Mouse (Mus musculus): ENCODE data around the gene Vat1.

GRCm38 (mm10) chr11:101455627-101456026 is 10.4 kb downstream of the Vat1 start:
- TF ChIP-seq E2F4 (IDR thresholded peaks at IDR 0.05; ENCODE audit: insufficient read depth) (no peak), MAX (IDR thresholded peaks at IDR 0.05; ENCODE audit: low read depth) (no peak), POLR2A (IDR thresholded peaks at IDR 0.05; ENCODE audit: insufficient read length, low read depth) (no peak), CEBPB (IDR thresholded peaks at IDR 0.05; ENCODE audit: insufficient read depth, poor library complexity, severe bottlenecking) (no peak)

Data from myocyte (in vitro differentiated cells).